Mouse (Mus musculus) adrenal gland, postnatal 14 days (tissue): ENCODE results near the gene Fyn. TPM values are rescaled to one million over a fixed set of nuclear protein-coding genes. Genes with fewer than 3 reads are reported as not detected.

ENCODE experiments used
- DNase-seq: peaks from one replicate; pipeline ENCODE4 v3.0.0; 2021; ENCODE audit warnings: mixed read lengths
- total RNA-seq: library from RNA; stranded (reverse); gene quantifications from 2 replicates; pipeline ENCODE4 v1.2.3, GENCODE M21; 2021

The Fyn gene
- total RNA-seq, 1 experiment from 2014 or later = 51.8 TPM

- peak; percentile 51 for DNase-seq
Observed at GRCm38 (mm10) chr10:39378025-39378603, 9.5 kb downstream of the Fyn start.

- no peak for DNase-seq
Observed at GRCm38 (mm10) chr10:39379287-39379686, 10.6 kb downstream of the Fyn start.

- DNase-seq = no peak
Observed at GRCm38 (mm10) chr10:39379721-39380370, 11.2 kb downstream of the Fyn start.

- DNase-seq = no peak
Observed at GRCm38 (mm10) chr10:39385259-39385658, 16.6 kb downstream of the Fyn start.

- peak; percentile 27 for DNase-seq
Observed at GRCm38 (mm10) chr10:39386203-39386602, 17.5 kb downstream of the Fyn start.

GRCm38 (mm10) chr10:39387024-39387423 lies 18.4 kb downstream of the Fyn start:
- DNase-seq = no peak

- DNase-seq = no peak
Observed at GRCm38 (mm10) chr10:39387556-39387955, 18.9 kb downstream of the Fyn start.

GRCm38 (mm10) chr10:39388144-39388543 lies 19.5 kb downstream of the Fyn start:
- DNase-seq = no peak

GRCm38 (mm10) chr10:39389451-39389891 lies 20.8 kb downstream of the Fyn start:
- DNase-seq = no peak

GRCm38 (mm10) chr10:39390541-39390940 lies 21.9 kb downstream of the Fyn start:
- DNase-seq = no peak

- no peak for DNase-seq
Observed at GRCm38 (mm10) chr10:39392900-39393483, 24.3 kb downstream of the Fyn start.

GRCm38 (mm10) chr10:39395544-39395943 lies 26.9 kb downstream of the Fyn start:
- DNase-seq = no peak

- no peak for DNase-seq
Observed at GRCm38 (mm10) chr10:39398924-39399323, 30.3 kb downstream of the Fyn start.

GRCm38 (mm10) chr10:39400155-39400554 lies 31.5 kb downstream of the Fyn start:
- no peak for DNase-seq

- DNase-seq = no peak
Observed at GRCm38 (mm10) chr10:39402487-39402886, 33.8 kb downstream of the Fyn start.

GRCm38 (mm10) chr10:39403706-39404105 lies 35.1 kb downstream of the Fyn start:
- DNase-seq = no peak

- DNase-seq = no peak
Observed at GRCm38 (mm10) chr10:39404175-39404574, 35.5 kb downstream of the Fyn start.

- peak; percentile 20 for DNase-seq
Observed at GRCm38 (mm10) chr10:39405982-39406797, 37.5 kb downstream of the Fyn start.

GRCm38 (mm10) chr10:39406798-39407189 lies 38.1 kb downstream of the Fyn start:
- peak; percentile 4 for DNase-seq

- peak; percentile 4 for DNase-seq
Observed at GRCm38 (mm10) chr10:39407553-39407952, 38.9 kb downstream of the Fyn start.

- DNase-seq = no peak
Observed at GRCm38 (mm10) chr10:39409602-39410001, 40.9 kb downstream of the Fyn start.

GRCm38 (mm10) chr10:39410151-39410649 lies 41.5 kb downstream of the Fyn start:
- DNase-seq = no peak
